Mouse (Mus musculus) heart, adult 2 months (tissue): ENCODE measurements at regions not wholly inside any gene's neighbourhood (a gene's known extent, or its start where the extent isn't known, plus 50 kb on each side); places are given as distances from the start of the nearest gene placed in this dataset.

Experiments
- DNase-seq, 2 experiments: peaks; one replicate each; pipeline ENCODE4 v3.0.0; 2021
- H3K27ac ChIP-seq: fragments of 200-600 bp; 2 replicates; pipeline ENCODE4 v1.8.1; 2022
- H3K27me3 ChIP-seq: fragments of 200-500 bp; 2 replicates; pipeline ENCODE4 v1.6.1; 2012; ENCODE audit warnings: mild to moderate bottlenecking, low read length, inconsistent platforms, mixed read lengths; ENCODE audit not compliant: control insufficient read depth, insufficient read depth
- H3K36me3 ChIP-seq: fragments of 200-500 bp; 2 replicates; pipeline ENCODE4 v1.6.1; 2012; ENCODE audit warnings: low read length, inconsistent platforms; ENCODE audit not compliant: control insufficient read depth, insufficient read depth
- H3K4me1 ChIP-seq: fragments of 200-500 bp; 2 replicates; pipeline ENCODE4 v1.6.1; 2011; ENCODE audit warnings: low read length; ENCODE audit not compliant: control insufficient read depth, insufficient read depth
- H3K4me3 ChIP-seq: fragments of 200-600 bp; 2 replicates; pipeline ENCODE4 v1.8.1; 2022
- H3K79me2 ChIP-seq: fragments of 200-500 bp; replicated peaks from 2 replicates; pipeline ENCODE4 v1.6.1; 2012; ENCODE audit warnings: mild to moderate bottlenecking, inconsistent platforms, low read length, moderate library complexity, mixed read lengths; ENCODE audit not compliant: control insufficient read depth, insufficient read depth
- H3K9ac ChIP-seq: fragments of 200-500 bp; 2 replicates; pipeline ENCODE4 v1.6.1; 2012; ENCODE audit warnings: low read depth, mild to moderate bottlenecking, control low read depth, inconsistent platforms, low read length, mixed read lengths
- CTCF ChIP-seq: fragments of 200-600 bp; IDR thresholded peaks from 2 replicates; pipeline ENCODE4 v1.8.1; 2022; ENCODE audit warnings: antibody characterized with exemption, mild to moderate bottlenecking, moderate library complexity
- EP300 ChIP-seq: fragments of 200-500 bp; IDR thresholded peaks from 2 replicates; pipeline ENCODE4 v1.6.1; 2011; ENCODE audit warnings: low read depth, low read length, control low read depth; ENCODE audit not compliant: insufficient read depth
- POLR2A ChIP-seq: fragments of 200-500 bp; IDR thresholded peaks from 2 replicates; pipeline ENCODE4 v1.6.1; 2011; ENCODE audit warnings: mild to moderate bottlenecking, low read depth, low read length, control low read depth; ENCODE audit not compliant: insufficient read depth
- WGBS: fragments of 180-500 bp; shearing (Covaris S2); methylation state at CpG from one replicate; pipeline ENCODE4 v1.1.7; 2018; 5-methylcytosine and 5-hydroxymethylcytosine counted together
- intact Hi-C: fragments of 180-260 bp; cut with DNase I; formaldehyde crosslinking; loops from one replicate; pipeline ENCODE4 v1.15.1; 2025

- Histone ChIP-seq H3K4me3 (no peak overlapping the region), H3K4me1 (peaks cover 5% of the 10 kb centered on the region), H3K36me3 (peaks cover 5% of the 10 kb centered on the region), H3K79me2 (no peaks in the 10 kb centered on the region), H3K9ac (no peak overlapping the region), H3K27ac (no peak overlapping the region), H3K27me3 (no peaks in the 10 kb centered on the region)
- 73% methylated on average over 4 of the region's 4 CpGs for WGBS
- intact Hi-C loops, result no loop called here
- TF ChIP-seq EP300, result no peak
- TF ChIP-seq CTCF, result 0 out of 2 replicates have a peak, but pooled peaks have one; percentile 5
- DNase-seq, result no peak
Measured at GRCm38 (mm10) chr13:42546389-42546788, 134.0 kb upstream of the Phactr1 start.

- Histone ChIP-seq H3K27me3 (no peaks in the 10 kb centered on the region), H3K9ac (no peak overlapping the region), H3K36me3 (peaks cover 5% of the 10 kb centered on the region), H3K4me3 (no peak overlapping the region), H3K27ac (no peak overlapping the region), H3K79me2 (no peaks in the 10 kb centered on the region), H3K4me1 (peaks cover 5% of the 10 kb centered on the region)
- 65% methylated on average over 10 of the region's 10 CpGs for WGBS
- no peak for TF ChIP-seq EP300
- TF ChIP-seq POLR2A, result no peak
- no peak for TF ChIP-seq CTCF
- DNase-seq, result no peak
- intact Hi-C loops, result no loop called here
Measured at GRCm38 (mm10) chr13:42546851-42547250, 133.6 kb upstream of the Phactr1 start.

- WGBS, result 19% methylated on average over 5 of the region's 5 CpGs
- Histone ChIP-seq H3K79me2 (no peaks in the 10 kb centered on the region), H3K27ac (peak overlapping the region; percentile 42), H3K9ac (no peak overlapping the region), H3K36me3 (peaks cover 5% of the 10 kb centered on the region), H3K27me3 (no peaks in the 10 kb centered on the region), H3K4me1 (peaks cover 5% of the 10 kb centered on the region), H3K4me3 (no peak overlapping the region)
- peak; percentile 38 to 63 for DNase-seq
- intact Hi-C loops, result no loop called here
- TF ChIP-seq POLR2A (no peak), CTCF (no peak), EP300 (0 out of 2 replicates have a peak, but pooled peaks have one; percentile 44)
Measured at GRCm38 (mm10) chr13:42549021-42549559, 131.3 kb upstream of the Phactr1 start.

- H3K4me3 ChIP-seq, result no peak overlapping the region
- TF ChIP-seq POLR2A (no peak), CTCF (no peak), EP300 (no peak)
- no peaks in the 10 kb centered on the region for H3K79me2 ChIP-seq
- no peak for DNase-seq
- H3K4me1 ChIP-seq, result no peaks in the 10 kb centered on the region; the same call in 1 of the 2 replicates
- H3K27me3 ChIP-seq, result no peaks in the 10 kb centered on the region
- no peak overlapping the region for H3K9ac ChIP-seq
- 89% methylated on average over 4 of the region's 4 CpGs for WGBS
- H3K36me3 ChIP-seq, result no peaks in the 10 kb centered on the region
- H3K27ac ChIP-seq, result no peak overlapping the region
- intact Hi-C loops, result no loop called here
Measured at GRCm38 (mm10) chr13:42554961-42555360, 125.5 kb upstream of the Phactr1 start.

GRCm38 (mm10) chr13:42558526-42558925, 121.9 kb upstream of the Phactr1 start:
- Histone ChIP-seq H3K9ac (no peak overlapping the region), H3K36me3 (no peaks in the 10 kb centered on the region), H3K4me3 (no peak overlapping the region), H3K79me2 (no peaks in the 10 kb centered on the region), H3K27ac (no peak overlapping the region), H3K27me3 (no peaks in the 10 kb centered on the region), H3K4me1 (no peaks in the 10 kb centered on the region)
- intact Hi-C loops, result no loop called here
- TF ChIP-seq EP300, result no peak
- TF ChIP-seq POLR2A, result no peak
- no peak for TF ChIP-seq CTCF
- DNase-seq, result no peak
- 88% methylated on average over 3 of the region's 3 CpGs for WGBS

GRCm38 (mm10) chr13:42561446-42561845, 119.0 kb upstream of the Phactr1 start:
- Histone ChIP-seq H3K4me3 (no peak overlapping the region), H3K9ac (no peak overlapping the region), H3K27me3 (no peaks in the 10 kb centered on the region), H3K79me2 (no peaks in the 10 kb centered on the region), H3K4me1 (peaks cover 4% of the 10 kb centered on the region), H3K27ac (no peak overlapping the region), H3K36me3 (no peaks in the 10 kb centered on the region)
- TF ChIP-seq EP300 (no peak), CTCF (no peak)
- intact Hi-C loops, result no loop called here
- DNase-seq, result no peak
- 71% methylated on average over 2 of the region's 2 CpGs for WGBS
